Mouse (Mus musculus) kidney, embryonic 14.5 days (tissue): ENCODE measurements around the gene Jun. TPM values are rescaled to one million over a fixed set of nuclear protein-coding genes. Genes with fewer than 3 reads are reported as not detected.

Source experiments
- ATAC-seq: fragments of 200-750 bp; cut with Nextera tagmentation; 2 replicates; pipeline ENCODE4 v1.8.0; 2017; ENCODE audit warnings: moderate number of reproducible peaks, mild to moderate bottlenecking, moderate TSS enrichment, moderate library complexity; ENCODE audit not compliant: low FRiP score, low TSS enrichment
- H3K27ac ChIP-seq: fragments of 300-500 bp; sonication (generic); 2 replicates; pipeline ENCODE4 v1.5.1; 2014; ENCODE audit warnings: low read depth, mild to moderate bottlenecking, low read length, moderate library complexity, mixed read lengths
- H3K27me3 ChIP-seq: fragments of 300-500 bp; sonication (generic); 2 replicates; pipeline ENCODE4 v1.6.1; 2014; ENCODE audit warnings: mild to moderate bottlenecking, low read length; ENCODE audit not compliant: control insufficient read depth, insufficient read depth
- H3K36me3 ChIP-seq: fragments of 300-500 bp; sonication (generic); 2 replicates; pipeline ENCODE4 v1.6.1; 2014; ENCODE audit warnings: low read length, mixed read lengths; ENCODE audit not compliant: control insufficient read depth, insufficient read depth
- H3K4me1 ChIP-seq: fragments of 300-500 bp; sonication (generic); 2 replicates; pipeline ENCODE4 v1.6.1; 2014; ENCODE audit warnings: low read length, mixed read lengths; ENCODE audit not compliant: control insufficient read depth, insufficient read depth
- H3K4me2 ChIP-seq: fragments of 300-500 bp; sonication (generic); replicated peaks from 2 replicates; pipeline ENCODE4 v1.6.1; 2014; ENCODE audit warnings: low read depth, mild to moderate bottlenecking, low read length
- H3K4me3 ChIP-seq: fragments of 300-500 bp; sonication (generic); 2 replicates; pipeline ENCODE4 v1.5.1; 2014; ENCODE audit warnings: mild to moderate bottlenecking, low read length
- H3K9ac ChIP-seq: fragments of 300-500 bp; sonication (generic); 2 replicates; pipeline ENCODE4 v1.6.1; 2014; ENCODE audit warnings: low read depth, mild to moderate bottlenecking, low read length, moderate library complexity
- H3K9me3 ChIP-seq: fragments of 300-500 bp; sonication (generic); 2 replicates; pipeline ENCODE4 v1.6.1; 2016; ENCODE audit warnings: low read length; ENCODE audit not compliant: control insufficient read depth
- WGBS: fragments of 180-500 bp; shearing (Covaris S2); extraction: QIAGEN DNeasy Blood & Tissue Kit; methylation state at CpG from one replicate; pipeline ENCODE4 v1.1.7; 2014; 5-methylcytosine and 5-hydroxymethylcytosine counted together
- polyA plus RNA-seq: library from polyadenylated mRNA; unstranded; fragments of >200 nt; fragmentation: Nextera tagmentation; extraction: Ambion mirVana; gene quantifications from 2 replicates; pipeline ENCODE4 v1.2.1, GENCODE M21; 2014

The Jun gene
- 24.0 and 30.2 TPM in 2 replicates for polyA plus RNA-seq

DNA sequence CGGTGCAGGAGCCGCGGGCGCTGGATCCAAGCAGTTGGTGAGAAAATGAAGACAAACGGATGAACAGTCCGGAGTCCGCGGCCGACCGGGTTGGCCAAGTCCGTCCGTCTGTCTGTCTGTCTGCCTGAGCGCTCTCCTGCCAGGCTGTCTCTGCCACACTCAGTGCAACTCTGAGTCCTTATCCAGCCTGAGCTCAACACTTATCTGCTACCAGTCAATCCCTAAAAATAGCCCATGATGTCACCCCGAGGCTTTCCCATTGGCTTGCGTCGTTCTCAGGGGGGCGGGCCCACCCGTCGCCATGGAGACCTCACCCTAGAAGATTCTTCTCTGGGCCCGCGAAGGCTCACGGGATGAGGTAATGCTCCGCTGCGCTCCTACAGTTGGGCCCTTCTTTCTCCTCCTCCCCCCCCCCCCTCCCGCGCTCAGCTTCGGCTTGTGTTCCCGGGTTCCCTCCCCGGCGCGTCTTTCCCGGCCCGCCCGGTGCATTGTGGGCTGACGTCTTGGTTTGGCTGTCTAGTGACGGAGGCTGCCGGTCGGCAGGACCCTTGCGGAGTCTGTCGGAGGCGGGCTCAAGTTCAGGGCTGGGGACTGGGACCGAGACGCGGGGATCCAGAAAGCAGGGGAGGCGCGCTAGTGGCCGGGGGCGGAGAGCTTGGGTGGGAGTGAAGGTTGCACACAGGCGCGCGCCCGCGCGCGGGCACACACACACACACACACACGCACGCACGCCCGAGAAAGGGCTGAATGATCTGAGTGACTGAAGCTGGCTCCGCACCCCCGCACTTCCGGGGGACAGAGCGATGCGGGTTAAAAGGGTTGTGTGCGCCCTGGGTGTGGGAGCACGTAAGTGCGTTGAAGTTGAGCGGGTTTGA lies at the start of gene Jun:
Gene Jun, minus strand, starts transcription at position 198 of the 875 bp plus-strand sequence.
- Histone ChIP-seq H3K9ac (peak within 1 kb of the TSS; percentile 96), H3K27ac (peak within 1 kb of the TSS; percentile 100), H3K36me3 (no peaks in the 10 kb centered on the region), H3K9me3 (no peaks in the 10 kb centered on the region), H3K4me2 (peak within 1 kb of the TSS; percentile 85), H3K27me3 (no peaks in the 10 kb centered on the region), H3K4me3 (peak within 1 kb of the TSS; percentile 87), H3K4me1 (peaks cover 35% of the 10 kb centered on the region)
- WGBS, result under 1% methylated on average over 68 of the region's 68 CpGs
- peak; percentile 95 for ATAC-seq

GRCm38 (mm10) chr4:95101684-95102083 lies 49.7 kb upstream of the Jun start:
- Histone ChIP-seq H3K27me3 (no peaks in the 10 kb centered on the region), H3K4me2 (no peak overlapping the region), H3K36me3 (no peaks in the 10 kb centered on the region), H3K9ac (no peak overlapping the region), H3K27ac (no peak overlapping the region), H3K4me3 (no peak overlapping the region), H3K4me1 (peaks cover 10% of the 10 kb centered on the region; the same call in 1 of the 2 replicates), H3K9me3 (no peaks in the 10 kb centered on the region; the same call in 1 of the 2 replicates)
- no peak for ATAC-seq
- 98% methylated on average over 7 of the region's 7 CpGs for WGBS

- no peak for ATAC-seq
- Histone ChIP-seq H3K36me3 (no peaks in the 10 kb centered on the region), H3K27me3 (no peaks in the 10 kb centered on the region), H3K4me3 (no peak overlapping the region), H3K4me2 (no peak overlapping the region), H3K9me3 (no peaks in the 10 kb centered on the region; the same call in 1 of the 2 replicates), H3K9ac (no peak overlapping the region), H3K27ac (no peak overlapping the region), H3K4me1 (peaks cover 5% of the 10 kb centered on the region; the same call in 1 of the 2 replicates)
Observed at GRCm38 (mm10) chr4:95100694-95101093, 48.7 kb upstream of the Jun start.

DNA sequence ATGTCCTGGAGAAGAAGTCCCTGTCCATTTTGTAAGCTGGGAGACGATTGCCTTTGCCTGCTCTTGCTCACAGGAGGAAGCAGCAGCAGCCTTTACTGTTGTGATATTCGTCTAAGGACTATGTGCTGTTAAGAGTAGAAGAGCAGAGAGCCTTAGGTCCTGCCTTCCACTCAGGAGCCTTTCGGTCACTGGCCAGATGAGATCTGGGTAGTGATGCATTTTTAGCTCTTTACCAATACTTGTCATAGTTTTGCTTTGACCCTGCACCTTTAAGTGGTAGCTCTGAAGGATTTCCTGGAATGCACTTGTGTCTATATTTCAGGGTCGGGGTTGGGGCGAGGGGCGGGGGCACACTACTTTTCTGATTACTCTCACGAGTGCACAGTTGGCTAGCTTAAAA lies 47.4 kb upstream of the Jun start:
- no peak for ATAC-seq
- no peaks in the 10 kb centered on the region for H3K4me1 ChIP-seq
- H3K9me3 ChIP-seq, result no peaks in the 10 kb centered on the region; the same call in 1 of the 2 replicates
- no peak overlapping the region for H3K4me2 ChIP-seq
- H3K27ac ChIP-seq, result no peak overlapping the region
- 68% methylated on average over 7 of the region's 7 CpGs for WGBS
- H3K9ac ChIP-seq, result no peak overlapping the region
- no peak overlapping the region for H3K4me3 ChIP-seq
- no peaks in the 10 kb centered on the region for H3K27me3 ChIP-seq
- H3K36me3 ChIP-seq, result no peaks in the 10 kb centered on the region

GRCm38 (mm10) chr4:95098722-95099097 lies 46.7 kb upstream of the Jun start:
- Histone ChIP-seq H3K27me3 (no peaks in the 10 kb centered on the region), H3K9ac (no peak overlapping the region), H3K4me1 (peaks cover 3% of the 10 kb centered on the region; the same call in 1 of the 2 replicates), H3K36me3 (no peaks in the 10 kb centered on the region), H3K9me3 (no peaks in the 10 kb centered on the region; the same call in 1 of the 2 replicates), H3K4me2 (no peak overlapping the region), H3K27ac (no peak overlapping the region), H3K4me3 (no peak overlapping the region)
- no peak for ATAC-seq
- WGBS, result 69% methylated on average over 5 of the region's 5 CpGs

DNA sequence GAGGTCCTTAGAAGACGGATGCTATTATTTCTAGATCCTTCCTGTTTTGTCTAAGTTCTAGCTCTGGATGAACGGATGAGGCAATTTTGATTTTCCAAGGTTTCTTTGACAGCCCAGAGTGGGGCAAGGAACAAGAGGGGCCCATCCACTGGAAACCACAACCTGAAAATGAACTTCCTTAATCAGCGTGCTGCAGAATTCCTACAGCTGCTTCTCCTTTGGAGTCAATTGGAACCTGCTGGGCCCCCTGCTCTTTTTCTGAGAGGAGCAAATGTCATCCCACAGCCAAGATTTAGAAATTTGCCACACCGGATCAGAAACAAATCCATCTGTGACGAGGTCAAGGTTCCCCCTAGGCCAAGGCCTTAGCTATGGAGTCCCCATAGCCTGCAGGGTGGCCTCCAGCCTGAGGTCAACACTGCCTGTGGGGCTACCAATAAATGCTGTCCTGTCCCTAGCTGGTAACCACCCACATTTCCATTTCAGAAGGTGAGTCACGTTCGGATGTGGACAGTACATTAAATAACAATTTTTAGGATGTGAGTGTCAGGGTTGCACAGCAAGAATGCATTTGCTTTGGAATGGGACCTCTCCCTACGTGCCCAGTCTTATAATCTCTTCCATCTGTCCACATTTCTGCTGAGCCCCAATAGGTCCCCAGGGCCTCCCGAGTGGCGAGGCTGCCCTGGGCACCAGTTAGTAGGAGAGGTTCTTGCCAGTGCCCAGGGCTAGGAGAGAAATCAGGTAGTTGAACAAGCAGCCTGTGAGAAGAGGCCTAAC lies 46.1 kb upstream of the Jun start:
- Histone ChIP-seq H3K9ac (no peak overlapping the region), H3K4me3 (no peak overlapping the region), H3K4me1 (peaks cover 7% of the 10 kb centered on the region), H3K9me3 (no peaks in the 10 kb centered on the region; the same call in 1 of the 2 replicates), H3K27ac (no peak overlapping the region), H3K36me3 (no peaks in the 10 kb centered on the region), H3K27me3 (no peaks in the 10 kb centered on the region), H3K4me2 (no peak overlapping the region)
- 58% methylated on average over 10 of the region's 10 CpGs for WGBS
- no peak for ATAC-seq

DNA sequence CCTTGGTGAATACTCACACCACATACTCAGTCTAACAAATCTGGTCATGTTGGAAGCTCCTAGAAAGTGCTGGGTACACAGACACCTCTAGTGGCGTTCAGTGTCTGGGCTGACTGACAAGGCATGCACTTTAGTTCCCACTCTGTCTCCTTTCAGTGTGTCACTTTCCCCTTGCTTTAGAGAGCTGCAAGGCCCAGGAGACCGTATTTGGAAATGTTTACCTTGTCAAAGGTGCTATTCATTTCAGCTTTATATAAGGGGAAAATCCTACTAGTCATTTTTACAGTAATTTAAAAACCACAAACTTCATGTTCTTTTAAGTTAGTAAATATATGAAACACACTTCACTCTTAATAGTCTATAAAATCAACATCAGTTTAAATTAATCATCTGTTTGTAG lies 44.7 kb upstream of the Jun start:
- no peak overlapping the region for H3K4me2 ChIP-seq
- no peak overlapping the region for H3K27ac ChIP-seq
- peaks cover 12% of the 10 kb centered on the region for H3K4me1 ChIP-seq
- WGBS, result 71% methylated on average over 2 of the region's 2 CpGs
- H3K27me3 ChIP-seq, result no peaks in the 10 kb centered on the region
- no peaks in the 10 kb centered on the region for H3K36me3 ChIP-seq
- H3K9ac ChIP-seq, result no peak overlapping the region
- no peak overlapping the region for H3K4me3 ChIP-seq
- no peaks in the 10 kb centered on the region for H3K9me3 ChIP-seq
- no peak for ATAC-seq

GRCm38 (mm10) chr4:95095911-95096310 lies 43.9 kb upstream of the Jun start:
- H3K4me1 ChIP-seq, result peaks cover 12% of the 10 kb centered on the region
- ATAC-seq, result no peak
- 88% methylated on average over 6 of the region's 6 CpGs for WGBS

DNA sequence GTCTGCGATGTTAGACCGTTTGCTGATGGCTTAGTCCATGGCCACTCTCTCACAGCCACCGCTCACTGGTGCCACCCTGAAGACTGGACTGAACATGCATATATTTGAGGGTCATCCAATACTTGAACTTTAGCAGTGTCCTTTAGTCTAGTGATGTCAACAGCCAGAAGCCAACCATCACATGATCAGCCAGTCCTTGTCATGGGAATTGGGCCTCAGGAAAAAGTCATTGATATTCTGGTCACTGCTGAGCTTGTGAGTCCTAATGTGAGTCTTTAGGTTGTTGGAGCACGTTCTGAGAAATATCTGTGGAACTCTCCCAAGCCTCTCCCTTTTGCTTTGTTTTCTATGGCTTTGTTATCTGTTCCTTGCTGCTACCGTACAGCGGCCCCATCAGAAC lies 43.3 kb upstream of the Jun start:
- 95% methylated on average over 6 of the region's 6 CpGs for WGBS

More at GRCm38 (mm10) chr4:95095911-95096310, 43.9 kb upstream of the Jun start:
- H3K9me3 ChIP-seq, result no peaks in the 10 kb centered on the region
- no peaks in the 10 kb centered on the region for H3K36me3 ChIP-seq
- no peaks in the 10 kb centered on the region for H3K27me3 ChIP-seq
- no peak overlapping the region for H3K4me3 ChIP-seq
- no peak overlapping the region for H3K4me2 ChIP-seq
- no peak overlapping the region for H3K9ac ChIP-seq
- H3K27ac ChIP-seq, result no peak overlapping the region

More for the DNA sequence above, 43.3 kb upstream of the Jun start:
- Histone ChIP-seq H3K36me3 (no peaks in the 10 kb centered on the region), H3K27ac (no peak overlapping the region), H3K4me3 (no peak overlapping the region), H3K27me3 (no peaks in the 10 kb centered on the region), H3K9me3 (no peaks in the 10 kb centered on the region), H3K4me2 (no peak overlapping the region), H3K9ac (no peak overlapping the region), H3K4me1 (peaks cover 12% of the 10 kb centered on the region)
- no peak for ATAC-seq
